Mouse (Mus musculus): ENCODE measurements around the gene Gm13723.

Gm13723 gene

DNA sequence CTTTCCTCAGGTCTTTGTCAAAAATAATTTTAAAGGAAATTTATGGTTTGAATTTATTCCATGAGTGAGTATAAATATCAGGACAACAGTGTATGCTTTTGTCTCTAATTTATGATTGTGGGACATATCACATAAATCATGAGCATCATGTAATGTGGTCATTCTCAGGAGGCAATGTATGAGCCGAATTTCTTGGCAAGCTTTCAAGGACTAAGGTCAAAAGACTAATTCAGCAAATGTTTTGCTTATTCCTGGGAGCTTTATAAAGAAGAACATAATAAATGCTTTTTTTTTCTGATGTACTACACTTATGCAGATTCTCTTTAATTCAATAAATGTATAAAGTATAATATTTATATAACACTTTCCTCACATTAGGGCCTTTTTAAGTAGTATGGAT is at the start of gene Gm13723:
TSS of gene Gm13723 (minus strand) at position 101 of the 400 bp plus-strand sequence.
- DNase-seq (ENCODE audit: low spot score) = no peak

DNA sequence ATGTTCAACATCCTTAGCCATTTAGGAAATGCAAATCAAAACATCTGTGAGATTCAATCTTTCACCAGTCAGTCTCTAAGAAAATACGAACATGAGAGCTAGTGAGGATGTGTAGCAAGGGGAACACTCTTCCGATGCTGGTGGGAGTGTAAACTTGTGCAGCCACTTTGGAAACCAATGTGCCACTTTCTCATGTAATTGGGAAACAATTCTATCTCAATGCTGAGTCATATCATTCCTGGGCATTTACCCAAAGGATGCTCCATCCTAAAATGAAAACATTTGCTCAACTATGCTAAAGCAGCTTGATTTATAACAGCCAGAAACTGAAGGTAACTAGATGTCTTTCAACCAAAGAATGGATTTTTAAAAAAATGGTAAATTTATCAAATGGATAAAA is 31.0 kb upstream of the Gm13723 start:
- no peak for DNase-seq (ENCODE audit: low spot score)

DNA sequence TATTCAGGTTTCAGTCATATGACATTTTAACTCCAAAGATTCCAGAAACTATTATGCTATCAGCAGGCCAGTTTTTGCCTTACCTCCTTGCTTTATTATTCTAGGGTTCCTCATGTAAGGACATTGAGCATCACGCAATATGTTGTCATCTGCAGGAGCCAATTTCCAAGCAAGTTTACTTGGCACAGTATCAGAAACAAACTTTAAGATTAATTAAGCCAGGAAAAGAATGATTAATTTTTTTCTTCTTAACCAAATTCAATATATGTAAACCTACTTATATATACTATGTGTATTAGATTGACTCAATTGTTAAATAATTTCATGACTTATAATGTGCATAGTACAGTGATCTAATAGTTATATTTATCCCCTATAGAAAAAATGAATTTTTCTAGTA is 17.5 kb upstream of the Gm13723 start, which contains the start of gene Olfr1097:
TSS of gene Olfr1097 (minus strand) at position 101 of the 400 bp plus-strand sequence.
- DNase-seq (ENCODE audit: low spot score) = no peak

DNA sequence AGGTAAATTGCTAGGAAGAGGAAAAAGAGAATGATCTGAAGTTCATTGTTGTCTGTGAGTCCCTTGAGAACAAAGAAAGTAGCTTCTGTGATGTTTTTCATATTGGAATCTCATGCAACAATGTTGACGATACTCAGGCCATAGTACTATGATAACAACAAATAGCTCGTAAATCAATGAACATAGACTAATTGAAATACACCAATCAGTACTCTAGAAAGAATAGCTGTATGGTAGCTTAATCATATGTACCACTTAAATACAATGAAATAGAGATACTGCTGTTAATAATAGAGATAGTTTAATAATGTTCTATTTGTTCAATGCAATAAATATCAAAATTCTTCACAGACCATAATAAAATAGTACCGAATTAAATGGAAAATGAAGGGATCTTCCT is 23.0 kb downstream of the Gm13723 start, which contains the start of gene Olfr1095:
TSS of gene Olfr1095 (minus strand) at position 101 of the 400 bp plus-strand sequence.
- DNase-seq (ENCODE audit: low spot score) = no peak

DNA sequence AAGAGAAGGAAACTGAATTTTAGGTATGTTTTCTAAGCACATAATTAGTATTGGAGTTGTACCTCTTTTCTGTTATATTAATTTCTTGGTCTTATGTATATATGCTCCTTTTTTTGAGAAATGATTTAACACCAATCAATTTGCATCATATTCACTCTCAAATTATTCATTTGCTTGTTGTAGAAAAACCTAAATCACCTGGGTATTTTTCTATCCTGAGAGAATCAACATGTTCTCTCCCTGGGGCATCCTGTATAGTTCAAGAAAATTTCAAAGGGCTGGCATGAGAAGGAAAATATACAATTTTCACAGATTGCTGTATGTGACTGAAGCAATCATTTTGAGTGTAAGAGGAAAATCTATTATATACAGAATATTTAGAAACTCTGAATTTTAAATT is 50.2 kb downstream of the Gm13723 start, which contains the start of gene Olfr1094:
TSS of gene Olfr1094 (plus strand) at position 301 of the 400 bp plus-strand sequence.
- DNase-seq (ENCODE audit: low spot score) = no peak

All from testis, postnatal 10 days (tissue).